Mouse (Mus musculus) heart, embryonic 14.5 days (tissue): ENCODE measurements around the gene Vmn2r94. TPM values are rescaled to one million over a fixed set of nuclear protein-coding genes. Genes with fewer than 3 reads are reported as not detected.

Experiments used
- ATAC-seq: fragments of 200-750 bp; cut with Nextera tagmentation; 2 replicates; pipeline ENCODE4 v1.8.0; 2017; ENCODE audit warnings: low read depth, moderate TSS enrichment; ENCODE audit not compliant: insufficient number of reproducible peaks, insufficient read depth, low FRiP score
- H3K27ac ChIP-seq, 2 experiments: fragments of 200-500 bp in 1 of 2; fragments of 300-500 bp in 1 of 2; sonication (generic) in 1 of 2; replicated peaks in 1 of 2; 2 replicates each; pipeline ENCODE4 v1.5.1; 2012 to 2014; ENCODE audit warnings: low read depth in 2 of 2, low read length in 2 of 2, control low read depth in 1 of 2, mild to moderate bottlenecking in 1 of 2, mixed read lengths in 1 of 2; ENCODE audit not compliant: control insufficient read depth in 1 of 2, insufficient read depth in 1 of 2
- H3K27me3 ChIP-seq: fragments of 300-500 bp; sonication (generic); 2 replicates; pipeline ENCODE4 v1.6.1; 2014; ENCODE audit warnings: mild to moderate bottlenecking, low read length, control low read depth; ENCODE audit not compliant: control insufficient read depth, insufficient read depth
- H3K36me3 ChIP-seq: fragments of 300-500 bp; sonication (generic); 2 replicates; pipeline ENCODE4 v1.6.1; 2014; ENCODE audit warnings: mild to moderate bottlenecking, control low read depth, low read length, mixed read lengths; ENCODE audit not compliant: control insufficient read depth, insufficient read depth
- H3K4me1 ChIP-seq, 2 experiments: fragments of 200-500 bp in 1 of 2; fragments of 300-500 bp in 1 of 2; sonication (generic) in 1 of 2; 2 replicates each; pipeline ENCODE4 v1.6.1; 2012 to 2014; ENCODE audit warnings: low read length in 2 of 2, control low read depth in 1 of 2, mixed read lengths in 1 of 2; ENCODE audit not compliant: control insufficient read depth in 2 of 2, insufficient read depth in 2 of 2
- H3K4me2 ChIP-seq: fragments of 300-500 bp; sonication (generic); 2 replicates; pipeline ENCODE4 v1.6.1; 2014; ENCODE audit warnings: mild to moderate bottlenecking, low read length
- H3K4me3 ChIP-seq, 2 experiments: fragments of 200-500 bp in 1 of 2; fragments of 300-500 bp in 1 of 2; sonication (generic) in 1 of 2; 2 replicates each; pipeline ENCODE4 v1.5.1; 2012 to 2014; ENCODE audit warnings: low read length in 2 of 2, mild to moderate bottlenecking in 2 of 2, control low read depth in 1 of 2, low read depth in 1 of 2, moderate library complexity in 1 of 2; ENCODE audit not compliant: control insufficient read depth in 1 of 2, insufficient read depth in 1 of 2
- H3K9ac ChIP-seq: fragments of 300-500 bp; sonication (generic); 2 replicates; pipeline ENCODE4 v1.6.1; 2014; ENCODE audit warnings: mild to moderate bottlenecking, low read length
- H3K9me3 ChIP-seq: fragments of 300-500 bp; sonication (generic); 2 replicates; pipeline ENCODE4 v1.6.1; 2016; ENCODE audit warnings: low read length, control low read depth; ENCODE audit not compliant: control insufficient read depth
- WGBS: fragments of 180-500 bp; shearing (Covaris S2); extraction: QIAGEN DNeasy Blood & Tissue Kit; methylation state at CpG from one replicate; pipeline ENCODE4 v1.1.7; 2014; 5-methylcytosine and 5-hydroxymethylcytosine counted together
- polyA plus RNA-seq: library from polyadenylated mRNA; unstranded; fragments of >200 nt; fragmentation: Nextera tagmentation; extraction: Ambion mirVana; gene quantifications from 2 replicates; pipeline ENCODE4 v1.2.1, GENCODE M21; 2014

The Vmn2r94 gene
- polyA plus RNA-seq = not detected in 2 replicates

- H3K9ac ChIP-seq = no peak within 1 kb of the TSS
- 0 out of 2 replicates have a peak, but pooled peaks cover 14% of the 10 kb centered on the region for H3K9me3 ChIP-seq
- no peak within 1 kb of the TSS for H3K27ac ChIP-seq
- no peak for ATAC-seq
- H3K27me3 ChIP-seq = no peaks in the 10 kb centered on the region
- 59% methylated on average over 2 of the region's 2 CpGs for WGBS
- H3K4me2 ChIP-seq = no peak within 1 kb of the TSS
- no peaks in the 10 kb centered on the region for H3K36me3 ChIP-seq
- H3K4me3 ChIP-seq = no peak within 1 kb of the TSS
- no peaks in the 10 kb centered on the region for H3K4me1 ChIP-seq
These were observed at the start of gene Vmn2r94 for GRCm38 (mm10) chr17:18277656-18278055. Vmn2r94 (minus strand) TSS chr17:18277756.

- Histone ChIP-seq H3K27me3 (no peaks in the 10 kb centered on the region), H3K36me3 (no peaks in the 10 kb centered on the region), H3K4me1 (no peaks in the 10 kb centered on the region), H3K4me2 (no peak overlapping the region), H3K9me3 (peaks cover 26% of the 10 kb centered on the region; the same call in 1 of the 2 replicates), H3K9ac (no peak overlapping the region), H3K27ac (no peak overlapping the region), H3K4me3 (no peak overlapping the region)
- no peak for ATAC-seq
- WGBS = 91% methylated on average over 2 of the region's 2 CpGs
These were observed 45.5 kb upstream of the Vmn2r94 start for GRCm38 (mm10) chr17:18323031-18323430.

DNA sequence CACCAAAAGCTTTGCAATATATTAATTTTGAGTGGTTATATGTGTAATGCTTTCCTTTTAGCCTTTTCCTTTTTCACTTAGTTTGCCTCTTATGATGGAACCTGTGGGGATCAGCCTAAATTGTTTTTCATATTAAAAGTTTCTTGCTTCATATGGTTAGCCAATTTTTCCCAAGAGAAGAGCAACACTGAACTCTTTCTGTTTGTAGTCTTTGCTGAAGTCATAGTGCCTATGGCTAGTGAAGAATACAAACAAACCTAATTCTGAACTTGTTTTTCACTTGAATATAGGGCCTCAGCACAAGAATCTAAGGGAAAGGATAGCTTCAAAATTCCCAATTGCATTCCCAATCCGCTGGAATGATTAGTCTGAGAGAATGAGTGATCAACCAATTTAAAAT is 20.2 kb upstream of the Vmn2r94 start, which contains the start of gene Vmn2r93:
Gene Vmn2r93 (plus strand): TSS at position 301 of the 400 bp plus-strand sequence.
- H3K9ac ChIP-seq = no peak within 1 kb of the TSS
- no peak within 1 kb of the TSS for H3K4me3 ChIP-seq
- no peaks in the 10 kb centered on the region for H3K4me1 ChIP-seq
- H3K27me3 ChIP-seq = no peaks in the 10 kb centered on the region
- no peak within 1 kb of the TSS for H3K27ac ChIP-seq
- ATAC-seq = no peak
- H3K9me3 ChIP-seq = peaks cover 5% of the 10 kb centered on the region; the same call in 1 of the 2 replicates
- WGBS = 27% methylated on average over 1 of the region's 1 CpGs
- H3K36me3 ChIP-seq = no peaks in the 10 kb centered on the region
- H3K4me2 ChIP-seq = no peak within 1 kb of the TSS

- Histone ChIP-seq H3K4me2 (no peak overlapping the region), H3K4me1 (no peaks in the 10 kb centered on the region), H3K27ac (no peak overlapping the region), H3K36me3 (no peaks in the 10 kb centered on the region), H3K9me3 (no peaks in the 10 kb centered on the region; the same call in 1 of the 2 replicates), H3K4me3 (no peak overlapping the region), H3K9ac (no peak overlapping the region), H3K27me3 (no peaks in the 10 kb centered on the region)
- 74% methylated on average over 13 of the region's 14 CpGs for WGBS
- ATAC-seq = no peak
These were observed 40.6 kb downstream of the Vmn2r94 start for GRCm38 (mm10) chr17:18236931-18237330.

- Histone ChIP-seq H3K9me3 (no peaks in the 10 kb centered on the region; the same call in 1 of the 2 replicates), H3K9ac (no peak overlapping the region), H3K4me3 (no peak overlapping the region), H3K4me2 (no peak overlapping the region), H3K36me3 (no peaks in the 10 kb centered on the region), H3K27me3 (no peaks in the 10 kb centered on the region), H3K4me1 (no peaks in the 10 kb centered on the region), H3K27ac (no peak overlapping the region)
- no peak for ATAC-seq
- WGBS = 64% methylated on average over 2 of the region's 2 CpGs
These were observed 45.6 kb downstream of the Vmn2r94 start for GRCm38 (mm10) chr17:18231996-18232395.

DNA sequence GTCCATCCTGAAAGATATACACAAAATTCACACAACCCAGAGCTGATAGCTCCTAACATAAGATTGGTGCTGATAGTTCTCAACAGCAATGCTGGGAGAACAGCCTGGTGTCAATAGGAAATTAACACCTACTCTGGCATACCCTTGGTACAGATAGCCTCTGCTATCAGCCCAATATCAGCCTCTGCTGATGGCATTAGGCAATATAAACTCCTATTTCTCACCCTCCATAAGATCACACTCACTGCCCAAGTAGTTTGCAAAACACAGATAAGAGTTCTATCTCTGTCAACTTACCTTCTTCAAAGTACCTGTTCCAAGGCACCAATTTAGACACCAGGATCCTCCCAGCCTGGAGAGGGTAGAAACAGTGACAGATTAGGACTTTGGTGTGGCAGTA is 56.3 kb downstream of the Vmn2r94 start:
- peaks cover 9% of the 10 kb centered on the region; the same call in 1 of the 2 replicates for H3K9me3 ChIP-seq
- no peaks in the 10 kb centered on the region for H3K4me1 ChIP-seq
- ATAC-seq = no peak
- H3K27me3 ChIP-seq = no peaks in the 10 kb centered on the region
- no peaks in the 10 kb centered on the region for H3K36me3 ChIP-seq
- no peak overlapping the region for H3K4me3 ChIP-seq
- no peak overlapping the region for H3K4me2 ChIP-seq
- H3K9ac ChIP-seq = no peak overlapping the region
- H3K27ac ChIP-seq = no peak overlapping the region

Other genes with a start within 250 kb of the Vmn2r94 start
- gene Vmn2r124, start 228.3 kb downstream of the Vmn2r94 start, polyA plus RNA-seq = not detected in 2 replicates
- not detected in 2 replicates for gene Vmn2r91, start 192.7 kb downstream of the Vmn2r94 start, polyA plus RNA-seq
- gene Vmn2r92, start 125.9 kb downstream of the Vmn2r94 start, polyA plus RNA-seq = not detected in 2 replicates
- not detected in 2 replicates for gene Vmn2r93, start 20.3 kb upstream of the Vmn2r94 start, polyA plus RNA-seq
- not detected in 2 replicates for gene Vmn2r95, start 146.3 kb upstream of the Vmn2r94 start, polyA plus RNA-seq